Mouse (Mus musculus) embryo, embryonic 10 days (tissue): Measurements from ENCODE around the gene Neurod2.

Experiments used
- DNase-seq: peaks from one replicate; pipeline ENCODE4 v3.0.0-alpha.2; 2015; ENCODE audit warnings: low spot score

Gene Neurod2

GRCm38 (mm10) chr11:98354445-98354844, 25.0 kb upstream of the Neurod2 start:
- DNase-seq: no peak

GRCm38 (mm10) chr11:98353651-98354211, 24.3 kb upstream of the Neurod2 start:
- no peak for DNase-seq

DNA sequence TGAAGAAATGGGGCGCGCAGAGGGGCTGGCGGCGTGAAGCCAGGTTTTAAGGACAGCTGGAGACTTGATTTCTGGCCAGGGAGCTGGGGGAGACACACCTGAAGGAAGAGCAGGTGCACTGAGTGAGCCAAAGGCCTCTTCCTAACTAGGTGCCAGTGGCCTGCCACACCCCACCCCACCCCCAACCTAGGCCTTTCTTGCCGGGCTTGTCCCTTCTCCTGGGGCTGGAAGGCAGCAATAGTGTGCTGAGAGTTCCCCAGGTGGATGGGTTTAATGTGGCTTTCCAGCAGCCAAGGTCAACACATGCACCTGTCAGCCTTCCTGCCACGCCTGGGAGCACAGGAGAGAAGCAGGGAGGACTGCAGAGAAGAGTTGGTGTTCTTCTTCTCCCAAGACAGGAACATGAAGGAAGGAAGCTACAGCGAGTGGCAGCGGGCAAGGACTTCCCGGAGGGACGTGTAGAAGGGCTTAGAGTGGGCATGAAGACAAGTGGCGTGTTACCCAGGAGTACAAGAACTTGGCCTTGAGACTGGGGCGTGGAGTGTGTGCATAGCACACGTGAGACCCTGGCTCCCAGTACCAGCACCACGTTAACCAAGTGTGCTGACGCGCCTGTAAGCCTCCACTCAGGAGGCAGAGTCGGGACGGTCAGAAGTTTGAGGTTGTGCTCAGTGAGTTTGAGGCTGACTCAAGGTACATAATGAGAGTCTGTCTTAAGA, 23.0 kb upstream of the Neurod2 start:
- DNase-seq: no peak

DNA sequence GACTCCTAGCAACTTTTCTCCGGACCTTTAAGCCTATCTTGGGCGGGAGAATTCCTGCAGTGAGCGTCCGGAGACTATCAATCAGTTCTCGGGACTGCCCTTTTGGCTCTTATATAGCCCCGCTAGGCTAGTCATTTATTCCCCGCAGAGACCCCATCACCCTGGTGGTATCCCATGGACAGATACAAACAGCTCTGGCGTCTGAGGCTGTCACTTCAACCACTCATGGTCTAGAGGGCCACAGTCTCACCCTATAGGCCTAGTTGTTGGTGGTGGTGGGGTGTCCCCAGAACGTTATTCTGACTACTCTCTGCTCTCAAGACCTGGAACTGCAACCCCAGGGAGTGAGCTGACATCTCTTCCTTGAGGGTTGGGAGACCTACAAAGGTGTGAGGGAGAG, 19.9 kb upstream of the Neurod2 start:
- no peak for DNase-seq

- peak; percentile 67 for DNase-seq
Measured at GRCm38 (mm10) chr11:98348083-98348961, 18.9 kb upstream of the Neurod2 start, which contains the start of gene Ppp1r1b. Ppp1r1b (plus strand) TSS chr11:98348404.

- DNase-seq: no peak
Measured at GRCm38 (mm10) chr11:98347385-98348082, 18.1 kb upstream of the Neurod2 start.

DNA sequence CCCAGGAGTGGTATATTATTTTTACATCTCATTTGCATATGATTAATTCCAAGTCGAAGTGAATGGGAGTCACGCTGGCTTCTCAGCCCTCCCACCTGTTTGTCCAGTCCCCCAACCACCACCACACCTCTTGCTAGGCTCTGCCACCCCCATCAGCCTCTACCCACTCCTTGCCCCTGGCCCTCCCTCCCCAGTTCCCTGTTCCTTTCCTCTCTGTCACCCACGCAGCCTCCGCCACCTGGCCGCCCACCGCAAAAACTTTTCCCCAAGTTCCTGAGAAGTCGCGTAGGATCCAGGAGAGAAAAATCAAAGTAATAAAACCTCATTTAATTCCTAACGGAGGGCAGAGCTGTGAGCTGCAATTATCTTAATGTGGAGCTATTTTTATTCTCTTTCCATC, 16.7 kb upstream of the Neurod2 start:
- DNase-seq: no peak

- peak; percentile 80 for DNase-seq
Measured at GRCm38 (mm10) chr11:98345253-98345652, 15.8 kb upstream of the Neurod2 start.

GRCm38 (mm10) chr11:98342000-98342945, 12.8 kb upstream of the Neurod2 start:
- peak; percentile 90 for DNase-seq

GRCm38 (mm10) chr11:98341174-98341573, 11.7 kb upstream of the Neurod2 start:
- no peak for DNase-seq

GRCm38 (mm10) chr11:98340597-98340996, 11.1 kb upstream of the Neurod2 start:
- no peak for DNase-seq

- no peak for DNase-seq
Measured at GRCm38 (mm10) chr11:98339679-98340287, 10.3 kb upstream of the Neurod2 start.

DNA sequence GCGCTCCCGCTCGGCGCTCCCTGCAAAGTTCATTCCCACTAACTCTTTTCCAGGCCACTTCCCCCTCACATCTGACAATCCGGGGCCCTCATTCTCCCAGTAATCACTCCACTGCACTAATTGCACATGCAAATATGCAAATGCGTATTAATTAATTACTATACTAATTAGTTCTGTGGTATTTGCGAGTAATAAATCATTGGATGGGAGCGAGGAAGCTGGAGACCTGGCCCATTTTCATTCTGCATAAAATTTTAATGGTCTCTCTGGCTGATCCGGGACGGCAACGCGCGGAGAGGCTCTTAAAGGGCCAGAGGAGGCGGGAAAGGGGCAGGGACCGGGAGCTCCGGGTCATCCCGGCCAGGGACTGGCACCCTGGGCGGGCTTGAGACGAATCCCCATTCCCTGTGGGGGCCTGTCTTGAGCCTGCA, 9.6 kb upstream of the Neurod2 start:
- DNase-seq: no peak

DNA sequence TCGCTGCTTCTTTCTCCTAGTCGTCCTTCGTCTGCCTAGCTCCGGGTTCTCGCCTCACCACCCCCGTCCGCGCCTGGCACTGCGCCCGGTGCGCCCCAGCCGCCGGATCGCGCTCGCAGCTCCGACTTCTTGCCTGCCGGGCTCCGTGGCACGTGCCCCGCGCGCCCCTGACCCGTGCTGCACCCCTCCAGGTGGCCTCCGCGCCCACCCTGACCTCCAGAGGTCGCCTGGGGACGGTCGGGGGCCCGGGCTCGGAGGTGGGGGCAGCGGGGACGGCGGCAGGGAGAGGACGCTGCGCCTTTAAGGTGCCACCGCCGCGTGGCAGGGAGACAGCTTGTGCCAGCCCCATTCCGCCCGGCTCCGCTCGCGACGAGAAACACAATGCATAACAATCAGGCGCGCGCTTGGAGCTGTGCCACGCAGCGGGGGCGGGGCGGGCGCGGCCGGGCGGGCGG, 9.1 kb upstream of the Neurod2 start:
- no peak for DNase-seq

DNA sequence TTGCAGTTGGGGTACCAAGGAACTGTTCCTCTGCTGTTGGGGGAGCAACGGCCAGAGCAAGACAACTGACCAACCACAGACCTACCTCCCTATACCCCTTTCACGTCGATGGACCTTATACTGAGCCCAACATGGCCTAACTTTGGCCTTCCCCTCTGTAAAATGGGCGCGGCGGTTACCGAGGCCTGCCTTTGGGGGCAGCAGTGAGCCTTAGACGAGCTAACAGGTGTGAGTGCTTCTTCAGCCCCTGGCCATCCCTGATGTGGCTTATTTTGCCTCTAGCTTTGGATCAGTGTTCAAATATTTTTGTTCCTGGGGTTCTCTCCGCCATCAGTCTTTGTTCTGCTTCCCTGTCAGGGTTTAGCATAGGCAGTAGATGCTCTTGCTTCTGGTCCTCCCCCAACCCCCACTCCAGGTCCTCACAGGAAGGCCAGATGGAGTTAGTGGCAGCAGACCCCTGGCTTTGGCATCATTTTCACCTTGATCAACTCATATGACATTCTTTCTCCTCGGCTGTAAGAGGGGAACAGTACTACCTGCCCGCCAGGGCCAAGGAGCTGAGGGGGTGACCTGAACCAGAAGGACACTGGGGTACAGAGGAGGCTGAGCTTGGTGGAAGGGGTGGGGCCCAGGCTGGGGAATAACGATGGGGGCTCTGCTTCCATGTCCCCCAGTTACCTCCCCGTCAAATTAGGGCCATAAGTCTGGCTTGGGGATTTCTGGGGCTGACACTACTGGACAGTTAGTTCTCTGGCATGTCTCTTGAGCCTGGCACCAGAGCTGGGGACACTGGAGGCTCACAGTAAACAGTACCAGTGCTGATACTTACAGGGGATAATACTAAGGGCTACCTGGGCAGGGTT, 7.0 kb upstream of the Neurod2 start:
- no peak for DNase-seq

DNA sequence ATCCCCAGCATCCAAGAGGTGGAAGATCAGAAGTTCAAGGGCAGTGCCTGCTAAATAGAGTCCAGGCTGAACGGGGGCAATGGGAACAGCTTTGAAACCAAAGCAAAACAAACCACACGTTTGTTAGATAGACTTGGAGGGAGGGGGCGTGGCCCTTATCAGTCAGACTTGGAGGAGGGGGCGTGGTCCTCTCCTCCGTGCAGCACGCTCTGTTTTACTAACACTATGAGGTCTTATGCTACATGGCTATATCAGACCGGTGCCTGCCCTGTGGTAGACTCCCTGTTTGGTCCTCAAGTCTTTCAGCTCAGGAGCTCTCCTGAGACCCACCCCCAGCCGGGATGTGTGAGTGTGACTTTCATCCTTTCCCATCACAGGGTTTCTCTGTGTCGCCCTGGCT, 5.8 kb upstream of the Neurod2 start:
- DNase-seq: no peak

DNA sequence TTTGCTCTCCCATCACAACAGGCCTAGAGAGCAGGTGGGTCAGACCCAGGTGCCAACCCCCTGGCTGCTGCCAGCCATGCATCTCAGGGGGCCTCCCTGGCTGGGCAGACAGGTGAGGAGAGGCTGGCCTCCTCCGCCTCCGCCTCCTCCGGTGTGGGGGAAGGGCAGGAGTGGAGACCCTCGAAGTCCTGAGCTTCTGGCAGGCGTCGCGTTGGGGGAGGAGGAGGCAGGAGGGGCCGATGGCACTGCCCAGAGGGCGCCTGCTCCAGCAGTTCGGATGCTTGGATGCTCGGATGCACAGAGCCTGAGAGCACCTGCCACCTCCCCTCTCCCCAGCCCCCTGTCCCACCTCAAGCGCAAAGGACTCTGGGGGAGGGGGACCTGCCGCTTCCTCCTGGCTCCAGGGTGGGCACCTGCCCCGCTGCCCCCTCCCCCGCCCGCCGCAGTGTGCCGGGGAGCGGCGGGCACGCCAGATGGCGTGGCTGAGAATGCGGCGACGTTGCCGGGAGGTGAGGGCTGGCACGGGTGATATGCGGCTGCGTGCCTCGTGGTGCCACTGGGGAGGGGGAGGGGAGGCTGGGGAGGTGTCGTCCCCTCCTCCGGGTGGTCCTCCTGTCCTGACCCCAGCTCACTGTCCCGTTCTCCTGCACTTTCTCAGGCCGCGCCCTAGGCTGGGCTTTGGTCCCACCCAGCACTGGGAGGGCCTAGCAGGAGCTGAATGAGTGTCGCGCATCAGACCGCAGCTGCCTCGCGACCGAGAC, 4.7 kb upstream of the Neurod2 start:
- DNase-seq: no peak

DNA sequence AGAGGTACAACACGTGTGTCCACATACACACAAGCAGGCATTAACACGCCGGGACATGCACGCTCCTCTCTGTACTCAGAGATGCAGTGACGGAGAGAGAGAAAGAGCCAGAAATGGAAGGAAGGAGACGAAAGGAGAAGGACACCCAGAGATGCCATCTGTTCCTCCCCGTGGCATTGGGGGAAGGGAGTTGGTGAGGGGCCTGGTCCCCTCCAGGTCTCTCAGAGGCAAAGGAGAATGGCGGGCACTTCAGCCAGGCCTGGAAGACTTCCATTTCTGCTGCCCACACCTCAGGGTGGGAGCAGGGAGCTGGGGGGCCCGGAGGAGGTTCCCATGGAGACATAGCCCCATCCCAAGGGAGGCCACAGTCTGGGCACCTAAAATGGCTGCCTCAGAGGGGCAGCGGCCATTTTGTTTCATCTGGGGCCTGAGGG, 3.8 kb upstream of the Neurod2 start:
- DNase-seq: no peak

GRCm38 (mm10) chr11:98332841-98333240, 3.4 kb upstream of the Neurod2 start:
- no peak for DNase-seq
